Mouse (Mus musculus) layer of hippocampus, adult 11-12 months (tissue): ENCODE measurements at regions not wholly inside any gene's neighbourhood (a gene's known extent, or its start where the extent isn't known, plus 50 kb on each side); places are given as distances from the start of the nearest gene placed in this dataset.

Experiments
- DNase-seq: peaks from one replicate; pipeline ENCODE4 v3.0.0; 2022; ENCODE audit warnings: low spot score

- no peak for DNase-seq
Observed at GRCm38 (mm10) chr12:71779418-71779817, 51.5 kb upstream of the Daam1 start.
